Mouse (Mus musculus) midbrain, embryonic 16.5 days (tissue): ENCODE measurements around the gene C1qb. TPM values are rescaled to one million over a fixed set of nuclear protein-coding genes. Genes with fewer than 3 reads are reported as not detected.
A peak's percentile ranks its signal among the peaks of the same experiment; 100 is the strongest.

ENCODE experiments used
- ATAC-seq: fragments of 200-750 bp; cut with Nextera tagmentation; 2 replicates; pipeline ENCODE4 v1.8.0; 2017; ENCODE audit warnings: moderate TSS enrichment
- H3K27ac ChIP-seq: fragments of 300-500 bp; sonication (generic); 2 replicates; pipeline ENCODE4 v1.5.1; 2014; ENCODE audit warnings: mild to moderate bottlenecking, low read length, mixed read lengths
- H3K27me3 ChIP-seq: fragments of 300-500 bp; sonication (generic); 2 replicates; pipeline ENCODE4 v1.6.1; 2014; ENCODE audit warnings: low read depth, low read length, mixed read lengths; ENCODE audit not compliant: control insufficient read depth, insufficient read depth
- H3K36me3 ChIP-seq: fragments of 300-500 bp; sonication (generic); 2 replicates; pipeline ENCODE4 v1.6.1; 2014; ENCODE audit warnings: mild to moderate bottlenecking, low read length, moderate library complexity, mixed read lengths; ENCODE audit not compliant: control insufficient read depth, insufficient read depth
- H3K4me1 ChIP-seq: fragments of 300-500 bp; sonication (generic); 2 replicates; pipeline ENCODE4 v1.6.1; 2014; ENCODE audit warnings: mild to moderate bottlenecking, low read length, mixed read lengths; ENCODE audit not compliant: control insufficient read depth, insufficient read depth
- H3K4me2 ChIP-seq: fragments of 300-500 bp; sonication (generic); 2 replicates; pipeline ENCODE4 v1.6.1; 2014; ENCODE audit warnings: mild to moderate bottlenecking, low read length, mixed read lengths
- H3K4me3 ChIP-seq: fragments of 300-500 bp; sonication (generic); 2 replicates; pipeline ENCODE4 v1.5.1; 2014; ENCODE audit warnings: low read depth, mild to moderate bottlenecking, low read length, moderate library complexity, mixed read lengths
- H3K9ac ChIP-seq: fragments of 300-500 bp; sonication (generic); 2 replicates; pipeline ENCODE4 v1.6.1; 2014; ENCODE audit warnings: low read depth, low read length, mixed read lengths
- H3K9me3 ChIP-seq: fragments of 300-500 bp; sonication (generic); replicated peaks from 2 replicates; pipeline ENCODE4 v1.6.1; 2014; ENCODE audit warnings: mild to moderate bottlenecking, low read length, mixed read lengths; ENCODE audit not compliant: control insufficient read depth, poor library complexity, severe bottlenecking
- WGBS: fragments of 180-500 bp; shearing (Covaris S2); extraction: QIAGEN DNeasy Blood & Tissue Kit; methylation state at CpG from one replicate; pipeline ENCODE4 v1.1.7; 2014; 5-methylcytosine and 5-hydroxymethylcytosine counted together
- polyA plus RNA-seq: library from polyadenylated mRNA; unstranded; fragments of >200 nt; fragmentation: Nextera tagmentation; extraction: Ambion mirVana; gene quantifications from 2 replicates; pipeline ENCODE4 v1.2.1, GENCODE M21; 2015

Gene C1qb
- polyA plus RNA-seq, 1 experiment from 2014 or later = 40.8 TPM

- peak overlapping the region; percentile 5; the same call in 1 of the 2 replicates for H3K4me2 ChIP-seq
- H3K27me3 ChIP-seq = no peaks in the 10 kb centered on the region
- 3% methylated on average over 15 of the region's 15 CpGs for WGBS
- peak overlapping the region; percentile 15; the same call in 1 of the 2 replicates for H3K9ac ChIP-seq
- no peaks in the 10 kb centered on the region for H3K36me3 ChIP-seq
- peaks cover 29% of the 10 kb centered on the region for H3K4me1 ChIP-seq
- ATAC-seq = peak; percentile 44; the same call in 1 of the 2 replicates
- no peak overlapping the region for H3K4me3 ChIP-seq
- H3K27ac ChIP-seq = peak overlapping the region; percentile 69
- no peaks in the 10 kb centered on the region for H3K9me3 ChIP-seq
Measured at GRCm38 (mm10) chr4:136864751-136865470, 21.1 kb downstream of the C1qb start.

- ATAC-seq = no peak
- H3K4me3 ChIP-seq = no peak overlapping the region
- no peaks in the 10 kb centered on the region for H3K9me3 ChIP-seq
- WGBS = 13% methylated on average over 9 of the region's 9 CpGs
- H3K9ac ChIP-seq = no peak overlapping the region
- H3K36me3 ChIP-seq = no peaks in the 10 kb centered on the region
- no peaks in the 10 kb centered on the region for H3K27me3 ChIP-seq
- no peak overlapping the region for H3K27ac ChIP-seq
- peaks cover 29% of the 10 kb centered on the region for H3K4me1 ChIP-seq
- no peak overlapping the region for H3K4me2 ChIP-seq
Measured at GRCm38 (mm10) chr4:136863517-136863916, 22.5 kb downstream of the C1qb start.

- Histone ChIP-seq H3K9ac (no peak overlapping the region), H3K4me3 (no peak overlapping the region), H3K4me1 (peaks cover 23% of the 10 kb centered on the region), H3K36me3 (no peaks in the 10 kb centered on the region), H3K27ac (peak overlapping the region; percentile 45; the same call in 1 of the 2 replicates), H3K27me3 (no peaks in the 10 kb centered on the region), H3K9me3 (no peaks in the 10 kb centered on the region), H3K4me2 (no peak overlapping the region)
- no peak for ATAC-seq
- WGBS = 67% methylated on average over 2 of the region's 2 CpGs
Measured at GRCm38 (mm10) chr4:136862411-136862810, 23.6 kb downstream of the C1qb start.

- WGBS = 2% methylated on average over 17 of the region's 17 CpGs
- no peaks in the 10 kb centered on the region for H3K36me3 ChIP-seq
- H3K9me3 ChIP-seq = no peaks in the 10 kb centered on the region
- H3K9ac ChIP-seq = 0 out of 2 replicates have a peak overlapping the region, but pooled peaks have one; percentile 22
- H3K27ac ChIP-seq = peak overlapping the region; percentile 45; the same call in 1 of the 2 replicates
- ATAC-seq = peak; percentile 43; the same call in 1 of the 2 replicates
- no peak overlapping the region for H3K4me3 ChIP-seq
- H3K4me2 ChIP-seq = no peak overlapping the region
- no peaks in the 10 kb centered on the region for H3K27me3 ChIP-seq
- H3K4me1 ChIP-seq = peaks cover 23% of the 10 kb centered on the region
Measured at GRCm38 (mm10) chr4:136861806-136862205, 24.2 kb downstream of the C1qb start.

GRCm38 (mm10) chr4:136860022-136860421 lies 26.0 kb downstream of the C1qb start:
- no peaks in the 10 kb centered on the region for H3K9me3 ChIP-seq
- WGBS = 87% methylated on average over 7 of the region's 7 CpGs
- H3K36me3 ChIP-seq = no peaks in the 10 kb centered on the region
- no peak overlapping the region for H3K4me2 ChIP-seq
- H3K9ac ChIP-seq = no peak overlapping the region
- peaks cover 13% of the 10 kb centered on the region for H3K4me1 ChIP-seq
- ATAC-seq = no peak
- H3K27ac ChIP-seq = no peak overlapping the region
- no peak overlapping the region for H3K4me3 ChIP-seq
- no peaks in the 10 kb centered on the region for H3K27me3 ChIP-seq

GRCm38 (mm10) chr4:136855081-136855480 lies 30.9 kb downstream of the C1qb start:
- no peak overlapping the region for H3K27ac ChIP-seq
- H3K9ac ChIP-seq = no peak overlapping the region
- no peak overlapping the region for H3K4me3 ChIP-seq
- no peaks in the 10 kb centered on the region for H3K36me3 ChIP-seq
- H3K4me2 ChIP-seq = no peak overlapping the region
- H3K4me1 ChIP-seq = no peaks in the 10 kb centered on the region
- no peak for ATAC-seq
- H3K9me3 ChIP-seq = no peaks in the 10 kb centered on the region
- H3K27me3 ChIP-seq = no peaks in the 10 kb centered on the region
- 22% methylated on average over 6 of the region's 6 CpGs for WGBS

- Histone ChIP-seq H3K9me3 (no peaks in the 10 kb centered on the region), H3K27me3 (no peaks in the 10 kb centered on the region), H3K4me2 (no peak overlapping the region), H3K9ac (no peak overlapping the region), H3K4me3 (no peak overlapping the region), H3K36me3 (no peaks in the 10 kb centered on the region), H3K4me1 (peaks cover under 1% of the 10 kb centered on the region; the same call in 1 of the 2 replicates), H3K27ac (no peak overlapping the region)
- no peak for ATAC-seq
- 91% methylated on average over 12 of the region's 12 CpGs for WGBS
Measured at GRCm38 (mm10) chr4:136852989-136853388, 33.0 kb downstream of the C1qb start.

- H3K36me3 ChIP-seq = no peaks in the 10 kb centered on the region
- no peak for ATAC-seq
- no peaks in the 10 kb centered on the region for H3K27me3 ChIP-seq
- H3K4me3 ChIP-seq = no peak overlapping the region
- no peak overlapping the region for H3K9ac ChIP-seq
- H3K4me1 ChIP-seq = peaks cover 4% of the 10 kb centered on the region; the same call in 1 of the 2 replicates
- 75% methylated on average over 5 of the region's 5 CpGs for WGBS
- H3K4me2 ChIP-seq = no peak overlapping the region
- no peaks in the 10 kb centered on the region for H3K9me3 ChIP-seq
- no peak overlapping the region for H3K27ac ChIP-seq
Measured at GRCm38 (mm10) chr4:136852119-136852518, 33.9 kb downstream of the C1qb start.

GRCm38 (mm10) chr4:136848565-136848964 lies 37.4 kb downstream of the C1qb start:
- Histone ChIP-seq H3K27ac (no peak overlapping the region), H3K4me3 (no peak overlapping the region), H3K4me2 (no peak overlapping the region), H3K4me1 (peaks cover 7% of the 10 kb centered on the region), H3K36me3 (no peaks in the 10 kb centered on the region), H3K27me3 (no peaks in the 10 kb centered on the region), H3K9ac (no peak overlapping the region), H3K9me3 (no peaks in the 10 kb centered on the region)
- ATAC-seq = no peak
- 60% methylated on average over 4 of the region's 4 CpGs for WGBS
